Mouse (Mus musculus) ovary, postnatal 36 days (tissue): ENCODE measurements around the gene Gm9508.
"Not testable (repeated sequence)": the region's sequence is repeated elsewhere in the genome, so short reads cannot be mapped to it uniquely, and the experiment has no call there.

Experiments
- DNase-seq: peaks from one replicate; pipeline ENCODE4 v3.0.0; 2022; ENCODE audit warnings: low spot score, mixed read lengths

Gm9508 gene

DNA sequence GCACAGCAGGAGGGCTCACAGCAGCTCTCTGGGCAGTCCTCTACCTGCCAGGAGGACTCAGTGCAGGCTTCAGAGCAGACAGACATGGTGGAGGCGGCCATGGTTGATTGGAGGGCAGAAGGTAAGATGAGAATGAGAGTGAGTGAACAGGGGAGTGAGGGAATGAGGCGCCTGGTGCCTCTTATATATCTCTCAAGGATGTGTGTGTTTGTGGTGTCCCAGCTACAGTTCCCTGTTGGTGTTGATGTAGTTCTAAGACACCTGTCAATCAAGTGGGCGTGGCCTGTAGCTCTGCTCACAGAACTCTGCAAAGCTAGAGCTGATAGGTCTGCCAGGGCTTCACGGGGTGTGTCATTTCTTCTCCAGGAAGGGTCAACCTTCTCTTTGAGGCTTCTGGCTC is at the start of gene Gm9508:
Gm9508 (minus strand) TSS at position 101 of the 400 bp plus-strand sequence.
- no peak for DNase-seq

DNA sequence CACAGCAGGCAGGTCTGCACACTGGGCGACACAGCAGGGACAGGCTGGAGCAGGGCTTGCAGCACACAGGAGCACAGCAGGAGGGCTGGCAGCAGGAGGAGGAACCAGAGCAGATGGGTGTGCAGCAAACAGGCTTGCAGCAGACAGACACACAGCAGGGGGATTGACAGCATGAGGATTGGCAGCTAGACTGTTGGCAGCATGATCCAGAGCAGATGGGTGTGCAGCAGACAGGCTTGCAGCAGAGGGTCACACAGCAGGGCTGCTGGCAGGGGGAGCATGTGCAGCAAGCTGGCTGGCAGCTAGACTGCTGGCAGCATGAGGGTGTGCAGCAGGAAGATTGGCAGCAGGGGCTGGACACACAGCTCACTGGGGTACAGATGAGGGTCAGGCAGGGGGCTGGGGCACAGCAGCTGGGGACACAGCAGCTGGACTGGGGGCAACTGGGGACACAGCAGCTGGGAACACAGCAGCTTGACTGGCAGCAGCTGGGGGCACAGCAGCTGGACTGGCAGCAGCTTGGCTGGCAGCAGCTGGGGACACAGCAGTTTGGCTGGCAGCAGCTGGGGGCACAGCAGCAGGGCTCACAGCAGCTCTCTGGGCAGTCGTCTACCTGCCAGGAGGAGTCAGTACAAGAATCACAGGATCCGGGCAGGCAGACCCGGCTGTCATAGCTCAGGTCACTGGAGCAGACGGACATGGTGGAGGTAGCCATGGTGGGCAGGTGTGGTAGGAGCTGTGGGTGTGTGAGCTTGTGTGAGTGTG is 45.1 kb upstream of the Gm9508 start, which contains the start of gene Gm18596:
Gm18596 (minus strand) TSS at position 715 of the 765 bp plus-strand sequence.
- not testable (repeated sequence) for DNase-seq

DNA sequence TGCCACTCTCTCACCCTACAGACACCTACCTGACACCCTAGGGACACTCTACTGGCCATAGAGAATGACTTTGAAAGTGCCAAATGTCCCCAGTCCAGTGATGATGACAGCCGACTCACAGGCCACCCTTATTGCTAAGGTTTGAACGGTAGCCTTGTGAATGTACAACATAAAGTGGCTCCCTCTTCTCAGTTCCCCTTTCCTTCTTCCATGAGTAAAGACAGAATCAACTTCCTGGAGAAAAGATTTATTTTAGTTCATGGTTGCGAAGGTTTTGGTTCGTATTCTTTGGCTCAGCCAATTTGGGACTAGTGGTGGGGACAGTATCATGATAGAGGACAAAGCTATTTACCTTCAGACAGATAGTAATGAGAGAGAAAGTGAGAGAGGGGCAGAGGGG is 41.9 kb upstream of the Gm9508 start:
- no peak for DNase-seq

DNA sequence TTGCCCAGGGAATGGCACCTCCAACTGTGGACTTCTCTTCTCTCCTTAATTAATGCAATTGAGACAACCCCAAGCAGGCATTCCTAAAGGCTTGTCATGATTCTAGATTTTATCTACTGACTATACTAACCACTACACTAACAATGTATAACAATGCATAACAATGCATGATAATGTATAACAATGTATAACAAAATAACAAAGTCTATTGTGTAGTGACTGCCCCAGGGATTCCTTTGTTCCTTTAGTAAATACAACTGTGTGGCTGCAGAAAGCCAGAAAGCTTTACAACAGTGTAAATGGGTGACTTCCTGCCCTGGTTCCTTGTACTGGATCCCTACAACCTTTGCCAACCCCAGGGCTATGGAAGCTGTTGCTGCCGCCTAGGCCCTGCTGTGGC is 38.9 kb upstream of the Gm9508 start:
- DNase-seq, result no peak

DNA sequence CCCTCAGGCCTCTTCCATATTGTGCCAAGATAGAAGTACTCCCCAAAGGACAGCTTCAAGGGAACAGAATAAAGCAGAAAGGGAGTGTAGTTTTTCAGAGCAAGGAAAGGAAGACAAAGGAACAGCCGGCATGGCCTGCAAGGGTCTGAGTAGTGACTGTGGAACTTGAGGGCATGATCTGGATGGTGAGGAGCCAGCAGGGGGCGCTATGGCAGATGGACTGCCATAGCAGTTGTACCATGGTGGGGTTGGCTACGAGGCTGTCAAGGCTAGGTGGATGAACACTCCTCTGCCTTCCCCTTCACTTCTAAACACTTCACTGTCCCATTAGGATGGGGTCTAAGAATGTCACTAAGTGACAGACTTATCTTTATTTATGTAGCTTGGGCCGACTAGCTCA is 32.2 kb upstream of the Gm9508 start:
- no peak for DNase-seq

DNA sequence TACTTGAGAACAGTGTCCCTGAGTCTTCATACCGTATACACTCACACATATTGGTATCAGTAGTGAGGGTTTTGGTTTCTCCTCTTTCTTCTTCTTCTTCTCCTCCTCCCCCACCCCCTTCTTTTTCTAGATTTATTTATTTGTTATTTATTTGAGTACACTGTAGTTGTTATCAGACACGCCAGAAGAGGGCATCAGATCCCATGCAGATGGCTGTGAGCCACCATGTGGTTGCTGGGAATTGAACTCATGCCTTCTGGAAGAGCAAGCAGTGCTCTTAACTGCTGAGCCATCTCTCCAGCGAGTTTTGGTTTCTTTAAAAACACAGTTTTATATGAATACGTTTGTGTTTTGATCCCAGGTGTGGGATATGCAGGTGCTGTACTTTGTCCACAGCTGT is 31.2 kb upstream of the Gm9508 start:
- DNase-seq, result no peak

DNA sequence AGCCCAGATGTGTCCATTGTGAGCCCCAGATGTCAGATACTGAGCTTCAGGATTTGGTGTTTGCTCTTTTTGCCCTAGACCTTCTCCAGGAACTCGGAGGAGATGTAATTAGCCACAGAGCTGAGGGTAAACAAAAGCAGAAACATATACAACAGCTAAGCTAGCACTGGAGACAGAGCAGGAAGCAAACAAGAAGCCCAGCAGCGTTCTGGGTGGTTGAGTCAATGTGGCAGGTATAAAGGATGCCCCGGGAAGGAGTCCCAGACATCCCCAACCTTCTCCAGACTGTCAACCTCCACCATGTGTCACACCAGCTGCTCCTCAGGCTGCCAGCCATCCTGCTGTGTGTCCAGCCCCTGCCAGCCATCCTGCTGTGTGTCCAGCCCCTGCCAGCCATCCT is 29.2 kb upstream of the Gm9508 start, which contains the start of gene Gm10100:
Gm10100 (plus strand) TSS at position 301 of the 400 bp plus-strand sequence.
- no peak for DNase-seq

DNA sequence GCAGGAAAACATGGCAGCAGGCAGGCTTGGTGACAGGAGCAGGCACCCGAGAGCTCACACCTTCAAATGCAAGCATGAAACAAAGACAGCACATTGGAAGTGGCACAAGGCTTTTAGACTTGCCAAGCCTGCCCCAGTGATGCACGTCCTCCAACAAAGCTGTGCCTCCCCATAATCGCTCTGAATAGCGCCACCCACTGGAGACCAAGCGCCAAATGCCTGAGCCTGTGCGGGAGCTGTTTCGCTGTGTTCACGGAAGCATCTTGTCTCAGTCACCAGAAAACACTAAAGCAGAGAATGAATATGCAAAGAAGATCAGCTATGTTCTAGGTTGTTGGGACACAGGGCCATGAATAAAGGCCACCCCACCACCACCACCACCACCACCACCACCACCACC is 27.8 kb upstream of the Gm9508 start:
- no peak for DNase-seq

DNA sequence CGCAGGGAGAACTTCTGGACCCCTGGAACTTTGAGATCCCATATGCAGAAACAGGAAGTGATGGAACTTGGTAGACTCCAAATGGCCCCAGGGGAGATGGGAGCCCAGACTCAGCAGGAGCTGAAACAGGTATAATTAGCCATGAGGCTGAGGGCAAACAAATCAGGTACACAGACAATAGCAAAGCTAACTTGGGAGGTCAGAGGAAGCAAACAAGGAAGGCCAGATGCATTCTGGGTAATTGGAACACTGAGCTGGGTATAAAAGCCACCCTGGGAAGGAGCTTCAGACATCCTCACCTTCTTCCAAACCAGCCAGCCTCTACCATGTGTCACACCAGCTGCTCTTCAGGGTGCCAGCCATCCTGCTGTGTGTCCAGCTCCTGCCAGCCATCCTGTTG is 23.3 kb upstream of the Gm9508 start, which contains the start of gene Krtap12-1:
Krtap12-1 (plus strand) TSS at position 301 of the 400 bp plus-strand sequence.
- not testable (repeated sequence) for DNase-seq

DNA sequence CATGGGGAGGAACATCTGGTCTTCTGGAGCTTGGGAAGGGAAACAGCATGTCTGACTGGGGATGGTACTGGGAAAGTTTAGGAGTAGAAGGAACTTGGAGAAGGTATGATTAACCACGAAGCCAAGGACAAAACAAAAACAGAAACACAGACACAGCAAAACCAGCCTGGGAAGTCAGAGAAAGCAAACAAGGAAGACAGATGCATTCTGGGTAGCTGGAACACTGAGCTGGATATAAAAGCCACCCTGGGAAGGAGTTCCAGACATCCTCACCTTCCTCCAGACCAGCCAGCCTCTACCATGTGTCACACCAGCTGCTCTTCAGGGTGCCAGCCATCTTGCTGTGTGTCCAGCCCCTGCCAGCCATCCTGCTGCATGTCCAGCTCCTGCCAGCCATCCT is 18.5 kb upstream of the Gm9508 start, which contains the start of gene Gm10142:
Gm10142 (plus strand) TSS at position 301 of the 400 bp plus-strand sequence.
- no peak for DNase-seq

DNA sequence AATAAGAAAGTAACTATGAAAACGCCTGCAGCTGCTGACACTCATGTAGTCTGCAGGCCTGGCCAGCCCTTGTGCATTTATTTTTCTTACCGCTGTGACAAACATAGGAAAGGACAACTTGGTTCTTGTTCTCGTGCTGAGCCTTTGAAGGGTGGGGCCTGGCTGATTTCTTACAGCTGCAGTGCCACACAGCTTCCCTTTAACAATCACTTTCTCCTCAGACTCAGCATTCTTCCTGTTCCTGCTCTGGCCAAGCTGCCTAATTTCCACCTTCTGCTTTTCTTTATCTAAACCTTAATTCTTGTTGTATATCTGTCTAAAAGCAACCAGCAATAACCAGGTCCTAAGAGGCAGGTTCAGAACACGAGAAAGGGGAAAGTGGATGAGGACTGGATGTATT is 16.7 kb upstream of the Gm9508 start:
- no peak for DNase-seq

DNA sequence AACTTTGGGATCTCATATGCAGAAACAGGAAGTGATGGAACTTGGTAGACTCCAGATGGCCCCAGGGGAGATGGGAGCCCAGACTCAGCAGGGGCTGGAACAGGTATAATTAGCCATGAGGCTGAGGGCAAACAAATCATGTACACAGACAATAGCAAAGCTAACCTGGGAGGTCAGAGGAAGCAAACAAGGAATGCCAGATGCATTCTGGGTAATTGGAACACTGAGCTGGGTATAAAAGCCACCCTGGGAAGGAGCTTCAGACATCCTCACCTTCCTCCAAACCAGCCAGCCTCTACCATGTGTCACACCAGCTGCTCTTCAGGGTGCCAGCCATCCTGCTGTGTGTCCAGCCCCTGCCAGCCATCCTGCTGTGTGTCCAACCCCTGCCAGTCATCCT is 14.1 kb upstream of the Gm9508 start, which contains the start of gene Gm10024:
Gm10024 (plus strand) TSS at position 301 of the 400 bp plus-strand sequence.
- not testable (repeated sequence) for DNase-seq

DNA sequence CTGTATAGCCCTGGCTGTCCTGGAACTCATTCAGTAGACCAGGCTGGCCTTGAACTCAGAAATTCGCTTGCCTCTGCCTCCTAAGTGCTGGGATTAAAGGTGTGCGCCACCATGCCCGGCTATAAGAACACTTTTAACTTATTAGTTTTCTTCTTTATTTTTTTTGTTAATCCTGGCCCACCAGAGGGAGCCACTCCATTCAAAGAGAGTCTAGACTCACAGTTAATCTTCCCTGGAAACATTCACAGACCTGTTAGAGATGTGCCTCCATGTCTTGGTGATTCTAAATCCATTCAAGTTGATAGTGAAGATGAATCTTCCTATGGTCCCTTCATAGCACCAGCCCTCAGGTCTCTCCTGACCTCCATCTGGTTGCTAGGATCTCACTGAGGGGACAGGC is 12.8 kb upstream of the Gm9508 start:
- no peak for DNase-seq

DNA sequence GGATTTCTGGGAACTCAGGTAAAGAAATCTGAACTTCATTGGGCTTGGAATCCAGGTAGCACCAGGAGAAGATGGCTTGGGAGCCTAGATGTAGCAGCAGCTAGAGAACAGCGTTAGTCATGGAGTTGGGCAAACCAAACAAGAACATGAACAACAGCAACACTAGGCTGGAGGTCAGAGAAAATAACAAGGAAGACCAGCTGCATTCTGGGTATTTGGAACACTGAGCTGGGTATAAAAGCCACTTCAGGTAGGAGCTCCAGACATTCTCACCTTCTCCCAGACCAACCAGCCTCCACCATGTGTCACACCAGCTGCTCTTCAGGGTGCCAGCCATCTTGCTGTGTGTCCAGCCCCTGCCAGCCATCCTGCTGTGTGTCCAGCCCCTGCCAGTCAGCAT is 9.3 kb upstream of the Gm9508 start, which contains the start of gene Gm10272:
Gm10272 (plus strand) TSS at position 301 of the 400 bp plus-strand sequence.
- DNase-seq, result no peak

DNA sequence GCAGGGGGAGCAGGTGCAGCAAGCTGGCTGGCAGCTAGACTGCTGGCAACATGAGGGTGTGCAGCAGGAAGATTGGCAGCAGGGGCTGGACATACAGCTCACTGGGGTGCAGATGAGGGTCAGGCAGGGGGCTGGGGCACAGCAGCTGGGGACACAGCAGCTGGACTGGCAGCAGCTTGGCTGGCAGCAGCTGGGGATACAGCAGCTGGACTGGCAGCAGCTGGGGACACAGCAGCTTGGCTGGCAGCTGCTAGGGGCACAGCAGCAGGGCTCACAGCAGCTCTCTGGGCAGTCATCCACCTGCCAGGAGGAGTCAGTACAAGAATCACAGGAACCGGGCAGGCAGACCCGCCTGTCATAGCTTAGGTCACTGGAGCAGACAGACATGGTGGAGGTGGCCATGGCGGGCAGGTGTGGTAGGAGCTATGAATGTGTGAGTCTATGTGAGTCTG is 6.7 kb downstream of the Gm9508 start, which contains the start of gene Gm19402:
Gm19402 (minus strand) TSS at position 402 of the 452 bp plus-strand sequence.
- DNase-seq, result not testable (repeated sequence)

DNA sequence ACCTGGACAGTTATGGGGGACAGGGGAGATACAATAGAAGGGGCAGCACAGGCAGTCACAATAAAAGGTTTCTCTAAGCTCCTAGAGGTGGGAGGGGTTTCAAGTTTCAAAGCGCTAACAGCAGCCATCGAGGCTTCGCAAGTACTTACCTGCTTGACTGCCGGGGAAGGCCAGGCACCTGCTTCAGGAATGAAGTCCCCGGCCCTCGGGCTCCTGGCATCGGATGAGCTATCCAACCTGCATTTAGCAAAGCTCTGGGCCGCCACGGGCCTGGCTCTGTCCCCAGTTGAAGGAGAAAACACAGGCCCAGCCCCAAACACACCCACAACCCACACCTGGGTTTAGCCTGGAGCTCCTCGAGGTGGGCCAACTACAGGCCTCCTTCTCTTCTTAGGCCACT is 10.0 kb downstream of the Gm9508 start:
- no peak for DNase-seq

DNA sequence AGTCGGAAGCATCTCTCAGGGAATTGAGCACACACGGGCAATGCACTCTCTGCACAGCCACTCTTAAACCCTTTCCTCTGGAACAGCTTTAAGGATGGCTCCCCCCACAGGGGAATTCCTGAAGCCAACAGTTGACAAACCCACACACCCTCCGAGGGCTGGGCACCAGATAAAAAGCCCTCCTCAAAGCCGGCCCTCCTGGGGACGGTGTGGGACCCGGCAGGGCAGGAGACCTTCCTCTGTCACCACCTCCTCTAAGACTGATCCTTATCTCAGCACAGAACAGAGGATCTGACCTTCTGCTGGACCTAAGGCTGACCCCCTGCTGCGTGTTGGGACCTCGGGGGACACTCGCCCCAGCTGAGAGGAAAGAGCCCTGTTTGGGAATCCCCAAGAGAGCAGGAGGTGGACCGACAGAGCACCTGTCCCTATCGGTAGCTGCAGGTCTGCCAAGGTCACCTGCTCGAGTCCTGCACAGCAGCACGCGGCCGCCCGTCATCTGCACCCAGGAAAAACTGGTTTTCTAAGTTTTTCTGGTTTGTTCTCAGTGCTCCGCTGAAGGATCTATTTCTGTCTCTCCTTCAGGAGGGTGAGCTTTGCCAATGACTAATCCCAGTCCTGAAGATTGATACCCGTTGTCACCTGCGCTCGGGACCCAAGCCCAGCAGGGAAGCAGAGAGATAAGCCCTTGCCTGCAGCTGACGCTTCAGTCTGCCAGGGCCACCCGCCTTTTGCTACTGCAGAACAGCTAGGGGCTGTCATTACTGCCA is 11.0 kb downstream of the Gm9508 start, which contains the start of gene Tspear:
Tspear (plus strand) TSS at position 675 of the 770 bp plus-strand sequence.
- no peak for DNase-seq

DNA sequence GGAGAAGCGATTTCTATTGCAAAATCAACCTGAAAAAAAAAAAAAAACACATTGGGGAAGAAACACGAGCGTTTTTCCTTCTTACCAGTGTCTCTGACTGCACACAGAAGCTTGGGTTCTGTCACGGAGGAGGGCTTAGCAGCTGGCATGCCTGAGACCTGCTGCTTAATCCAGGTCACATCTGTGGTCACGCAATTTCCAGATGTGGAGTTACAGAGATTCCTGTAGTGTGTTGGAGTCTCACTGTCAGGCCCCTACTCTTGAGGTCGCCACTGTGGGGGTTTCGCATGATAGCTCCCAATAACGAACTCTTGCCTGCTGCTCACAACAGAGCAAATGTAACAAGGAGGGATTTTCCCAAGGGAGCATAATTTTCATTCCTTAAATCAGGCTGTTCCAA is 12.9 kb downstream of the Gm9508 start:
- no peak for DNase-seq

DNA sequence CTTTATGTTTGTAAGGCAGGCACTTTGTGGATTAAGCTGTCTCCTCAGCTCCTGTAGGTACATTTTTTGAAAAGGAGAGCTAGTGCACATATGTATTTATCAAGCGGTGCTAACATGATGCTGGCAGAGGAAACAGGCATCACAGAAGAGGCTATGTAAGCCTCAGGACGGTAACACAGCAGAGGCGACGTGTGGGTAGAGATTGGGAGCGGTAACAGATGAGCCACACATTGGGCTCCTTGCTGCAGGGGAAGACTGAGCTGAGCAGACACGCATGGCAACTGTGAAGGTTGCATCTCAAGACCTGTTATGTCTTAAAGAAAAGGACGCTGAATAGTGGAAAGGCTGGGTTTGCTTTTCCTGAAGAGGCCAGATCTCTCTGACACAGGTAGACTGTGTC is 14.0 kb downstream of the Gm9508 start:
- DNase-seq, result no peak

DNA sequence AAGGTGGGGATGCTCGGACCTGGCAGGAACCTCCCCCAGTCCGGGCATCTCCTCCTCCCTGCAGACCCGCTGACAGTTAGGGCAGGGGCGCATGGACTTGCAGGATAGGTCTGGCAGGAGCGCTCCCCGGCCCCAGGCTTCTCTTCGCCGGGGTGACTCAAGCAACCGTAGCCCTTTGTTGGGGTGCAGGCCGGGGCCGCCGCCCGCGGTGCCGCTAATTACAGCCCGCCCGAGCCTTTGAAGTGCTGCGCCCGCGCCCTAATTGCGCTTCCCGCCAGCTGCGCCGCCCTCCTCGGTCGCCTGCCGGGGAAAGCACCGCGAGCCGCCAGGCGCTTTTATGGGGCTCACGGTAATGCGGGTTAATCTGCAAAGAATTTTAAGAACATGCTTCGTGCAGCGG is 19.5 kb downstream of the Gm9508 start:
- DNase-seq, result no peak

DNA sequence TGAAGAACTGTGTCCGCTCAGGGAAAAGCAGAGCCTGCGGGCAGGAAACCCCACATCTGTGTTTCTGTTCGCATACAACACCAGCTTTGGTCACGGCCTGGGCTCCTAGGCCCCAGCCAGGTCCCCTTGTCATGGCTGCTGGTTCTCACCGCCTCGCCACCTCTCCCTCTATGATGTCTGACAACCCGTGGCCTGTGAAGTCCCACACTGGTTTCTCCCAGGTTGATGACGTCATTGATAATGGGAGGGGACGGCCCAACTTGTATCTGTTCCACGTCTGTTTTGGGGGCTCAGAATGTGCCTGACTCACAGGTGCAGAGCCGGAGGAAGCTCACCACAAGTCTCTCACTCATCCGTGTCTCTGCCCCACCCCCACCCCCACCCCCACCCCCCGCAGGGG is 23.3 kb downstream of the Gm9508 start:
- no peak for DNase-seq

DNA sequence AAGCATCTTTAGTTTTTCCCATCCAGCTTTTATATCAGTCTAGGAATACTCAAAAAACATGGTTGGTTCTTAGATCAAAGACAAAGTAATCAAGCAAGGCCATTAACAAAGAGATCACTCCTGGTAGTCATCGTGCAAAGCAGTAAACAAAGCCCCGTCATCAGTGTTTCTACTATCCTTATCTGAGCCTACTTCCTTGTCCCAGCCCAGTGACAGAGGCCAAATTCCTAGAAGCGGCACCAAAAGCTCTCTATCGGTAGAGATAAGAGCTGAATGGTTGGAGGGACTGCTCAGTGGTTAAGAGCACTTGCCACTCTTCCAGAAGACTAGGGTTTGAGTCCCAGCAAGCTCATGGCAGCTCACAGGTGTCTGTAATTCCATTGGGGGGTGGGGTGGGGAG is 25.5 kb downstream of the Gm9508 start:
- no peak for DNase-seq

DNA sequence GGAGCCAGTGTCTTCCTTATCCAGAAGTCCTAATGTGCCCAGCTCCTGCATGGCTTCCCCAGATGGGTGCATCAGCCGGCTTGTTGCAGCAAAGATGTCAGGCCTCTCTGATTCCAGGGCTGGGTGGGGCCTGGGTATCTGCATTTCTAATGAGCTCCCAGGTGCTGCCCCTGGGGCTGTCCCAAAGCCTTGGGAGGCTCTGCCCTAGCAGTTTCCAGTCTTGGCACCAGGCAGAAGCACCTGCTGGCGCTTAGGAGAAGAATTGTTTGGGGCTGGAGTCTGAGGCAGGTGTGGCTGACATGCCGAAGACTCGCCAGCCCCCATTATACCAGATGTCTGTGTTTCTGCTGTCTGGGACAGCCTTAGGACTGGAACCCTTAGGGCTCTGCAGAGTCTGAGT is 26.3 kb downstream of the Gm9508 start:
- DNase-seq, result no peak
